Mouse (Mus musculus): ENCODE measurements around the gene Sash3. TPM values are rescaled to one million over a fixed set of nuclear protein-coding genes. Genes with fewer than 3 reads are reported as not detected.

Sash3 gene
- polyA plus RNA-seq (2015; fragmentation: Illumina TruSeq; extraction: RNeasy Lipid Tissue Mini Kit (QIAGEN cat#74804); ENCODE audit: low read depth, low replicate concordance): 1.7 TPM

GRCm38 (mm10) chrX:48146262-48146661 lies at the start of gene Sash3:
TSS of gene Sash3 (plus strand) at chrX:48146436.

GRCm38 (mm10) chrX:48108394-48109315 lies 37.6 kb upstream of the Sash3 start, which contains the start of gene Xpnpep2:
TSS of gene Xpnpep2 (plus strand) at chrX:48108725.

GRCm38 (mm10) chrX:48208519-48209185 lies 62.4 kb downstream of the Sash3 start, which contains the start of gene Zdhhc9:
TSS of gene Zdhhc9 (minus strand) at chrX:48208878.

Other genes starting within 250 kb of the Sash3 start
- gene Ocrl, start 234.0 kb upstream of the Sash3 start, polyA plus RNA-seq (2015; fragmentation: Illumina TruSeq; extraction: RNeasy Lipid Tissue Mini Kit (QIAGEN cat#74804); ENCODE audit: low read depth, low replicate concordance): 41.7 TPM
- 30.5 TPM for gene Apln, start 111.6 kb upstream of the Sash3 start, polyA plus RNA-seq (2015; fragmentation: Illumina TruSeq; extraction: RNeasy Lipid Tissue Mini Kit (QIAGEN cat#74804); ENCODE audit: low read depth, low replicate concordance)
- gene Xpnpep2, start 37.7 kb upstream of the Sash3 start, polyA plus RNA-seq (2015; fragmentation: Illumina TruSeq; extraction: RNeasy Lipid Tissue Mini Kit (QIAGEN cat#74804); ENCODE audit: low read depth, low replicate concordance): 0.64 TPM
- 46.0 TPM for gene Zdhhc9, start 62.4 kb downstream of the Sash3 start, polyA plus RNA-seq (2015; fragmentation: Illumina TruSeq; extraction: RNeasy Lipid Tissue Mini Kit (QIAGEN cat#74804); ENCODE audit: low read depth, low replicate concordance)
- gene Utp14a, start 110.4 kb downstream of the Sash3 start, polyA plus RNA-seq (2015; fragmentation: Illumina TruSeq; extraction: RNeasy Lipid Tissue Mini Kit (QIAGEN cat#74804); ENCODE audit: low read depth, low replicate concordance): 15.3 TPM
- gene Bcorl1, start 194.9 kb downstream of the Sash3 start, polyA plus RNA-seq (2015; fragmentation: Illumina TruSeq; extraction: RNeasy Lipid Tissue Mini Kit (QIAGEN cat#74804); ENCODE audit: low read depth, low replicate concordance): 6.7 TPM

Data from brain, adult 10 weeks (tissue).